Mouse (Mus musculus): ENCODE data around the gene Vill. TPM values are rescaled to one million over a fixed set of nuclear protein-coding genes. Genes with fewer than 3 reads are reported as not detected.

The Vill gene
- polyA plus RNA-seq, 1 experiment, result 25.4 TPM

DNA sequence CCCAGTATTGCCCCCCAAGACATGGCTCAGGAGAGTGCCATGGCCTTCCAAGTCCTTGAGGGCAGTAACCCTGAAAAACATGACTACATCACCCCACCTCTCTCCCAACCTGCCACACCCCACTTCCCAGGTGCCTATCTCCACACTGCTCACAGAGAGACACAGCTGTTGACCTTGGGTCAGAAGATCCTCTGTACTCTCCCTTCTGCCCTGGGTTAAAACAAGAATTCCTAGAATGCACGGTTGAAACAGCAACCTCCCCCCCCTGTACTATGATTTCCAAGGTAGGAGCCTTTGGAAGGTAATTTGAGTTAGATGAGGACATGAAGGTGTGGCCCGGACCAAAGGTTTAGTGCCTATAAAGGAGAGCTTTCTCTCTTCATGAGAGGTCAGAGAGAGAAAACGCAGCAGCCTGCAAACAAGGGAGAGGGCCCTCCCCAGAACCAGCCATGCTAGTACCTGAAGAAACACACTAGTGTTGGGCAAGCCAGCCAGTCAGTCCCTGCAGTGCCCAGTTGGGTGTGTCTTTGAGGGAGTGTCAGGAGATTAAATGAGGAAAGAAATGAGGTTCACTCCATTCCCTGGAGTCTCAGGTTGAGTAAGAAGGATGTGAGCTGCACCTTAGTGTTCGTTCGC lies 27.6 kb downstream of the Vill start:
- no peak for DNase-seq (ENCODE audit: low spot score)

- no peak for DNase-seq (ENCODE audit: low spot score)
Measured at GRCm38 (mm10) chr9:119082039-119082438, 29.5 kb downstream of the Vill start.

DNA sequence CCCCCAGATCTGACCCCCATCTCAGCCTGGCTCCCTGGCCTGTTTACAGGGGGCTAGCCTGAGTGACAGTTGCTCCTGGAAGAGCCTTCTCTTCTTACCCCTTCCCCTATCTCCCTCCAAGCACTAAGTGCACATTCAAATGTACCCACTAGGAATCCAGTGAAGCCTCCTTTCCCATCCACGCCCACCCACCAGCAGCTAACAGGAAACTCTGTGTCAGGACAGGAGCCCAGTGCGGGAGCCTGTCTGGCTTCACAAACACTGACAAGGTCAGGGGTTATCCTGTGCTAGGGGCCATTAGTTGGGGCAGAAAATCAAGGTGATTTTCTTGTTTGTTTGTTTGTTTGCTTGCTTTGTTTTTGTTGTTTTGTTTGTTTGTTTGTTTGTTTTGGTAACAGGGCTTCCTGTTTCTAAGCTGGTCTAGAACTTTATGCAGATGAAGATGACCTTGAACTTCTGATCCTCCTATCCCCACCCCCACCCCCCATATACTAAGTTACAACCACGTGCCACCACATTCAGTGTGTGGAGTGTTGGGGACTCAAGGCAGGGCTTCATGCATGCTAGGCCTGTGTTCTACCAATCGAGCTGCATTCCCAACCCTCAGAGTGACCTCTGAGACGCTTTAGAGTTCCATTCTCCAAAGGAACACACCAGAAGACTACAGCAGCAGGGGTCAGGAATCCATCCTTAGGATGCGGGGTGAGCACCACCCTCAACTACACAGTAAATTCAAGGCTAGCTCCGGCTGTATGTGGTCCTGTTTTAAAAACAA lies 30.3 kb downstream of the Vill start:
- DNase-seq (ENCODE audit: low spot score), result no peak

DNA sequence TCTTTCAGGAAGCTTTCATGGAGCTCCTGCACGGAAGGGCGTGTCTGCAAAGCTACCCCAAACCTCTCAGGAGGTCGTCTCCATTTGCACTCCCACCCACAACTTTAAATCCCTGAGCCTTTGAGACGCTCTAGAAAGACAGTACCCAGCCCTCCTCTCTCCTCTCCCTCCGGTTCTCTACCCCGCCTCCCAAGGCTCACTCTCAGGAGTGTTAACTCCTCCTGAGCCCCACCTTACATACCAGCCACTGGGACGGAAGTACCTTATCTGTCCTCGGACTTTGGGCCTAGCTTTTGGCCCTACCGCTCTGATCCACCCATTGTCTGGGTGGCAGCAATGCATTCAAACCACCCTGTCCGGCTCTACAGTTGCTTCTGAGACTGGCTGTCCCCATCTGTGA lies 31.4 kb downstream of the Vill start:
- DNase-seq (ENCODE audit: low spot score), result no peak

GRCm38 (mm10) chr9:119086451-119086850 lies 33.9 kb downstream of the Vill start:
- no peak for DNase-seq (ENCODE audit: low spot score)

GRCm38 (mm10) chr9:119087309-119087708 lies 34.7 kb downstream of the Vill start:
- no peak for DNase-seq (ENCODE audit: low spot score)

GRCm38 (mm10) chr9:119088148-119088801 lies 35.7 kb downstream of the Vill start:
- peak; percentile 79 for DNase-seq (ENCODE audit: low spot score)

GRCm38 (mm10) chr9:119089437-119089836 lies 36.9 kb downstream of the Vill start:
- DNase-seq (ENCODE audit: low spot score), result no peak

GRCm38 (mm10) chr9:119090462-119090861 lies 37.9 kb downstream of the Vill start:
- DNase-seq (ENCODE audit: low spot score), result no peak

DNA sequence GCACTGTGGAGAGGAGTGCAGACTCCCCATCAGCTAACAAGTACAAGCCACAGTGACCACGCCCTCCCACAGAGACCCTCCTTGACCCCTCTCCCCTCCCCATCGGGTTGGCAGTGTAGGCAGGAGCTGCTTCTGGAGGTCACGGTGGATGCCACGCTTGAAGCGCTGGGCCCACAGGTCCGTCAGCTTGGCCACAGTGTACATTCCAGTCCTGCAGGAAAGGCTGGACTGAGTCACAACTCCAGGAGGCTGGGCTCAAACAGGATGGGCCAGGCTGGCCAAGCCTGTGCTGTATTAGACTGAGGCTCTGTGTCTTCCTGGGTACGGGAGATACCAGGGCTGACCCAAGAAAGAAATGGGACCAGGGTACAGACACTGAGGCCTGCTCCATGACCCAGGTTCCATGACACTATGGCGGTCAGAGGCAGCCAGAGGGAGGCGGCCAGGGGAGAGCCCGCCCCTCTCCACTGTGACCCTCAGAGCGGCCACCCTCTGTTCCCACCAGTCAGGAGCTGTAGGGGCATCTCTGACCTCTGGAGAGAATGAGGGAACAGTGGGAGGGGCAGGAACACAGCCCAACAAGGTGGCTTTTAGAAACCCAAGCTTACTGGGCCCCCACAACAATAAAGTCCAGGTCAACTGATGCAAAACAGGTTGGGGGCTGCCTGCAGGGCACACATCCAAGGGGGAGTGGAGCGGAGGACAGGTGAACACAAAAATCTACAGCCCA lies 39.2 kb downstream of the Vill start:
- DNase-seq (ENCODE audit: low spot score), result no peak

DNA sequence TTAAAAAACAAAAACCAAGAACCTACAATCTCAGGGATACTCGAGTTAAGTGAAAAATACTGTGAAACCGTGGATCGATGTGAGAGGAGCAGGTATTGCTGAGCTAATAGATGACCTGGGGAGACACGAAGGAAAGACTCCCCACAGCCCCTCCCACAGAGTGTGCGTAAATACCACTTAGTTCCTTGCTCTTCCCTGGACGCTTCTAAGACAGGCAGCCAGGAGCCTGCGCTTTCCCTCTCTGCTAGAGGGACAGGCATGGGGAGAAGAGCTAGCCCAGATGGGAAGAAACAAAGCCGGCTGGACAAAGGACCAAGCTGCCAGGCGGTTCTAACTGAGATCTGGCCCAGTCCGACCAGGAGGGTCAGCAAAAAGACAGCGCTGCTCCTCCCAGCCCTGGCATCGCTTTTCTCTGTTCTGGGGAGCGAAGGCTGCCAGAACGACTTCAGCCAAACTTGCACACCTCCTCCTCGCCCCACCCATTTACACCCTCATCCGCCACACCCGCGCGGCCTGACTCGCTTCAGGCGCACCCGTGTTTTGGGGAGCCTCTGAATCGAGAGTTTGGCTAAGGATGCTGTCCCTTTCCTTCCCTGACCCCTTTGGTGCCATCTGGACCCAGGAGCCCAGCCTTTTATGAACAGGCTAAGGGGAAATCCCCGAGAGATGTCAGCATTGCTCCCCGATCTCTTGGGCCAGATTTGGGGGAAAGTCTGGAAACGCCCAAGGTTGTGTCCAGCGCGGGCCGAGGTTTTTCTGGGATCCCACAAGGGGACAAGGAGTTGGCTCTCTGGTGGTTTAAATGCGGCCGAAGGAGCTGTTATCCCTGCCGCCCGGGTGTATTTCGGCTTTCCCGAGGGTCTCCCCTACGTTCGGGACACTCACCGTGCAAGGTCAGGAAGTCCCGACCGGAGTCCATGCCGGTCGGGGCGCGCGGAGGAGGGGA lies 40.2 kb downstream of the Vill start:
- DNase-seq (ENCODE audit: low spot score), result no peak

DNA sequence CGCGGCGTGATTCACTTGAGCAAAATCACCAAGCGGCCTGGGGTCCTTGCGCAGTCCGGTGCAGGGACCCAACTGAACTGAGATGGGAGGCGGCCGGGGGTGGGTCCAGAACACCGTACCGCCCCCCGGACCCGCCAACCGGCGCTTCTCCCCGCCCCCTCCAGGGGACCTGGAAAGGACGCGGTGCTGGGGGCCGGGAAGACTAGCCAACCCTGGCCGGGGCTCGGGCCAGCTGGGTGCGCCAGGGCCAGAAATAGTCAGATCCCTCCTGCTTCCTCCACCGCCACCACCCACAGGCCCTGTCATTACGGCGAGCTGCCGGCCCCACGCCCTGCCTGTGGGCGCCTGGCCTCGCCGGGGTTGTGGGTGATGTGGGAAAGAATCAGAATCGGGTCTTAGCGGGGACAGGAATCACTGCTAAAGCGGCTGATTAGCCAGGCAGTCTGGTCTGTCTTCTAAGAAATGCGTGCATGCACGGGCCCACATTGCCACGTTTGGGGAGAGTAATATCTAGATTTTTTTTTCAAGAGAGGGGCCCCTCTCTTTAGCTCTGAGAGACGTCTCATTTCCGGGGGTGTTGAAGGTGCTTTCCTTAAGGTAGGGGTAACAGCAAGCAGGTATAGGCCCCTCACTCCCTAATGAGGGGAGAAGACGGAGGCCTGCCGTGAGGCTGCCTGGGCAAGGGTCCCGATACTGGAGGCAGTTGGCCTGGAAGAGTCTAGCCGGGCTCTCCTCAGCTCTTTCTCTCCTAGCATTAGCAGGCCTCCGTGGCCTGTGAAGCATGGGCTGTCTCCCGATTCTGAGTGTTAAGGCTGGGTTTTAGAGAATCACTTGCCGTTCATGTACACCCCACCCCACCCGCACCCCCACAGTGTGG lies 41.1 kb downstream of the Vill start, which contains the start of gene Plcd1:
Plcd1 (minus strand) TSS at position 84 of the 877 bp plus-strand sequence.
- DNase-seq (ENCODE audit: low spot score), result peak; percentile 80

DNA sequence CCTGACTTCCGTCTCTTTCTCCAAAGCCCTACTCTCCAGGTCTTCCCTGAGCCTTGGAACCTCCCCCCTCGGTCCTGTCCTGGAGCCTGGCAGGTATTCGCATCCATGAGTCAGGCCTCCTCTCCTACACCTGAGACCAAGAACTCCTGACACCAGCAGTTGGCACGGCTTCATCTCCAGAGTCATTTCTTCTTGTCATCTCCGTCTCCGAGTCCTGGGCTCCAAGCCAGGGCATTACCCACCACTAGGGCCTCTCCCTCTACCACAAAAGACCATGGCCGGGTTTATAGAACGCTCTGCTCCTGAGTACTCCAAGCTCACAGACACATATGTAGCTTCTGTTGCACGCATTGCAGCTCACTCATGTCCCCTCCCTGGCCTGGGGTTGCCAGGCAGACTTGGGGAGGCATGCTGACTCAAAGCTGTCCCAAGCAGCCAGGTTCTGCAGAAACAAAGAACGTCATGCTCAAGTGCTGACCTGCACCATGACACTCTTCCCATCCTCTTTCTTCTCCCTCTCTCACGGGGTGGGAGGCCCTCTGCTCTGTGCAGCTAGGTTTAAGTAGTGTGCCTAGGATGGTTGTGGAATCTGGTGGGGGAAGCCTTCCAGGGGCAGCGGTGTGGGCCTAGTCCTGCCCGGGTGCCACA lies 42.0 kb downstream of the Vill start:
- no peak for DNase-seq (ENCODE audit: low spot score)

- DNase-seq (ENCODE audit: low spot score), result no peak
Measured at GRCm38 (mm10) chr9:119100177-119100898, 47.8 kb downstream of the Vill start.

DNA sequence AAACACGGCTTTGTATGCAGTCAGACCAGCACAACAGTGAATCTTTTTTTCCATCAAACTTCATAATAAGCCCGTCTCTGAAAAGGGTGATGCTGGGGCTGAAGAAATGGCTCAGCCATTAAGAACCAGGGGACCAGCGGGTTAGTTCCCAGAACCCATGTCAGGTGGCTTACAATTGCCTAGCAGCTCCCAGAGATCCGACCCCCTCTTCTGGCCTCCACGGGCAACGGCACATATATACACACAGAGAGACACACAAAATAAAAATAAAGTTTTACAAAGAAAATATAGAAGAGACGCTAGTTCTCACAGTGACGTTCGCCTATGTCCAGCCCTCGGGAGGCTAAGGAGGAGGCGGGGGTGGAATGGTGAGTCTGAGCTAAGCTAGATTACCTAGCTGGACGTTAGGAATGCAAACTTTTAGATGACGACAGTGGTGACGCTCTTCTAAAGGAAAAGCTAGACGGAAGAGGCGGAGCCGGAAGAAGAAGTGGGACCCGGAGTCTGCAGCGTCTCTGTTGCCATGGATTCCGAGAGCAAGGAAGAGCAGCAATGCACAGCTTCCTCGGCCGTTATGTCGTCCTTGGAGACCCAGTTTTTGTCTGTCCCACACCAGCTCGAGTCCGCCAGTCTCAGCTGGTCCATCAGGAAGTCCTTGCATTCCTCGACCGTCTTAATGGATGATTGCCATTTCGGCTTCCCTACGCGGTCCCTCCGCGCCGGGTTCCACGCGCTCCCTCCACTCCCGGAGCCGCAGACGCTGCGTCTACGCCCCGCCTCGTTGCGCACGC lies 49.6 kb downstream of the Vill start, which contains the start of gene Dlec1:
Dlec1 (plus strand) TSS at position 487 of the 791 bp plus-strand sequence.
- DNase-seq (ENCODE audit: low spot score), result no peak

- no peak for DNase-seq (ENCODE audit: low spot score)
Measured at GRCm38 (mm10) chr9:119102783-119103113, 50.2 kb downstream of the Vill start.

- no peak for DNase-seq (ENCODE audit: low spot score)
Measured at GRCm38 (mm10) chr9:119107566-119107965, 55.0 kb downstream of the Vill start.

All from urinary bladder, adult 2 months (tissue).